Mouse (Mus musculus): Measurements from ENCODE around the gene Gm20422.

DNA sequence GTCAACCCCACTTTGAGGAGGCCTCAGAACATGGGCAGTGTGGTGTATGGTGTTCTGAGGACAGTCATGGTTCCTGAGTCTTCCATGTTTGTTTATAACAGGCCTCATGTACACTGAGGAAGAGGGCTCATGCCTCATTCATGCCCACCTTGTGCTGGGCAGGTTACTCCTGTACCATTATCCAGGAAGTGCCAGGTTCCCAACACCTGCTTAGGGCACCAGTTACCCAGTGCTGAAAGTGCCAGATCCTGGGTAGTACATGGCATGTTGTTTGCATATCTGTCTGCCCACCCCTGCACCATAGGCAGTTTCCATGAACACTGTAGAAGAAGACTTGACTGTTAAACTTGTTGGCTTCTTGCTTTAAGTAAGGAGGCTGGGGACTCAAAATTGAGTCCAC, 27.5 kb upstream of the Gm20422 start:
- no peak for TF ChIP-seq CTCF (IDR thresholded peaks at IDR 0.05; ENCODE audit: insufficient read depth, low read length)
- no peak for TF ChIP-seq POLR2A (IDR thresholded peaks at IDR 0.05; ENCODE audit: borderline replicate concordance, extremely low read depth, low read depth, low read length)

Data from lung, adult 2 months (tissue).